22 mouse cellular contexts compared by ENCODE assay signal in the genomic region with DNA sequence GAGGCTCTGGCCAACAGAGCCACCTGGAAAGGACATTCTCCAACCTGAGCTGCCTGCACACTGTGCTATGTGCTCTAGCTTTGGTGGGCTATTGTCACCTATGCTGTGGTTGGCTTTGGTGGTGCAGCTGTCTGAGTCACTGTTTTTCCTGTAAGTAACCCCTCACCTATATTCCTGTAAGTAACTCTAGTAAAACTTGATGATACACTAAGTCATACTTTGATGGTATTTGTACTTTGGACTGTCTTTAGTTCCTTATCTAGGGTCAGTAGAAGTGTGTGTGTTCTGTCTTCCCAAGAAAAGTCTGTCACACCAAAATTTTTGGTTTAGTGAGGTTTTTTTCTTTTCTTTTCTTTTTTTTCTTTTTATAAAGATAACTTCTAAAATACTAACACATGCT. TPM values are rescaled to one million over a fixed set of nuclear protein-coding genes. Genes with fewer than 3 reads are reported as not detected.
DNase-seq lines count a peak whose midpoint lies in the region; ATAC-seq and TF ChIP-seq lines count a peak whose summit lies in the region.
"Had no signal": no experiment of that assay in that cellular context is flagged by ENCODE, and none has a peak within 500 bp of the region (broad histone marks: within the 10 kb centered on the region; RNA-seq: fewer than 3 reads in every experiment).

No protein-coding gene starts in this region.

- H3K27ac ChIP-seq in liver, postnatal 0 days (ENCODE audit: low read depth) = peak overlapping the region; percentile 12
- peak overlapping the region; percentile 10; the same call in 1 of the 2 replicates for H3K27ac ChIP-seq in intestine, postnatal 0 days (ENCODE audit: low read depth, low read length)
- H3K27ac ChIP-seq: embryonic facial prominence, embryonic 10.5 days; embryonic facial prominence, embryonic 12.5 days; forebrain, embryonic 13.5 days; forebrain, embryonic 15.5 days had no signal

- H3K4me1 ChIP-seq in liver, postnatal 0 days (ENCODE audit: insufficient read depth) = peaks cover 12% of the 10 kb centered on the region
- peaks cover 4% of the 10 kb centered on the region; the same call in 1 of the 2 replicates for H3K4me1 ChIP-seq in intestine, postnatal 0 days (replicated peaks; ENCODE audit: control insufficient read depth, insufficient read depth, low read length)

- H3K27me3 ChIP-seq in liver, postnatal 0 days (ENCODE audit: insufficient read depth, low read length) = no peaks in the 10 kb centered on the region
- H3K27me3 ChIP-seq in intestine, postnatal 0 days (replicated peaks; ENCODE audit: control insufficient read depth, insufficient read depth, low read length) = no peaks in the 10 kb centered on the region
- H3K27me3 ChIP-seq: CH12.LX; embryonic facial prominence, embryonic 12.5 days; forebrain, embryonic 13.5 days; forebrain, embryonic 15.5 days; Patski had no signal

- no peak for TF ChIP-seq EP300 in liver, postnatal 0 days (IDR thresholded peaks at IDR 0.05; ENCODE audit: low read depth)

- no peak for TF ChIP-seq CTCF in liver, postnatal 0 days (IDR thresholded peaks at IDR 0.05; ENCODE audit: low read depth)
- TF ChIP-seq CTCF in intestine, postnatal 0 days (IDR thresholded peaks at IDR 0.05; ENCODE audit: low read depth) = no peak

- H3K36me3 ChIP-seq in liver, postnatal 0 days (replicated peaks; ENCODE audit: insufficient read depth, low read length) = no peaks in the 10 kb centered on the region
- no peaks in the 10 kb centered on the region for H3K36me3 ChIP-seq in intestine, postnatal 0 days (ENCODE audit: control insufficient read depth, insufficient read depth)
- H3K36me3 ChIP-seq: embryonic facial prominence, embryonic 12.5 days; forebrain, embryonic 15.5 days; G1E had no signal

- H3K9ac ChIP-seq in liver, postnatal 0 days (replicated peaks) = no peak overlapping the region
- H3K9ac ChIP-seq in intestine, postnatal 0 days (ENCODE audit: low read depth, low read length) = no peak overlapping the region
- H3K9ac ChIP-seq: embryonic facial prominence, embryonic 12.5 days; forebrain, embryonic 13.5 days; forebrain, embryonic 15.5 days had no signal

- no peak for DNase-seq in liver, postnatal 0 days
- DNase-seq in liver = no peak
- DNase-seq in gastrocnemius, postnatal 10 days = no peak
- DNase-seq: adrenal gland, adult 8-10 months; adrenal gland, postnatal 14 days; adrenal gland, postnatal 36 days; cerebellum, adult 11-12 months; cerebellum, adult 2 months; cerebellum, adult 9-10 months; cerebellum, postnatal 10 days; cerebellum, postnatal 25 days had no signal

- H3K9me3 ChIP-seq in liver, postnatal 0 days (ENCODE audit: low read length) = peaks cover 14% of the 10 kb centered on the region
- H3K9me3 ChIP-seq in intestine, postnatal 0 days (ENCODE audit: control insufficient read depth) = no peaks in the 10 kb centered on the region
- H3K9me3 ChIP-seq: embryonic facial prominence, embryonic 12.5 days; forebrain, embryonic 13.5 days; forebrain, embryonic 15.5 days had no signal

- H3K4me2 ChIP-seq in liver, postnatal 0 days (ENCODE audit: low read depth, low read length) = no peak overlapping the region
- H3K4me2 ChIP-seq in intestine, postnatal 0 days (replicated peaks; ENCODE audit: low read depth) = no peak overlapping the region
- H3K4me2 ChIP-seq: embryonic facial prominence, embryonic 12.5 days; forebrain, embryonic 13.5 days; forebrain, embryonic 15.5 days had no signal

- no peak overlapping the region for H3K4me3 ChIP-seq in liver, postnatal 0 days (ENCODE audit: low read depth, low read length)
- no peak overlapping the region for H3K4me3 ChIP-seq in intestine, postnatal 0 days (ENCODE audit: low read depth, low read length)
- H3K4me3 ChIP-seq: embryonic facial prominence, embryonic 10.5 days; embryonic facial prominence, embryonic 12.5 days; forebrain, embryonic 13.5 days; forebrain, embryonic 15.5 days had no signal

- no peak for ATAC-seq in liver, postnatal 0 days
- ATAC-seq in intestine, postnatal 0 days = peak; percentile 76
- no peak for ATAC-seq in megakaryocyte progenitor cell, adult 5-6 weeks (replicated peaks; ENCODE audit: poor library complexity)
- ATAC-seq: activated CD4-positive, CD25-positive, alpha-beta regulatory T cell, adult 4 months; CD4-positive, CD25-positive, alpha-beta regulatory T cell, adult 4 months; forebrain, embryonic 13.5 days; forebrain, embryonic 15.5 days; Patski had no signal

RNA-seq across cellular contexts. Expression of a gene that starts 49.3 kb away (rescaled TPM):
- polyA plus RNA-seq in liver, postnatal 0 days (2015; fragmentation: Nextera tagmentation; extraction: Ambion mirVana) = 5.1 and 5.5 TPM in 2 replicates
- polyA plus RNA-seq in intestine, postnatal 0 days (2015; fragmentation: Nextera tagmentation; extraction: Ambion mirVana) = 10.0 and 11.8 TPM in 2 replicates
- total RNA-seq in gastrocnemius, postnatal 10 days (2021) = 10 to 100 TPM; 56.2 to 79.7 TPM
- 18.1 and 19.4 TPM in 2 replicates for total RNA-seq in megakaryocyte progenitor cell, adult 5-6 weeks (2015)
- 17.7 and 20.2 TPM in 2 replicates for total RNA-seq in megakaryocyte progenitor cell, adult 5-6 weeks (2017)
- polyA plus RNA-seq: G1E had no signal
